Mouse (Mus musculus): Measurements from ENCODE around the gene Cdkal1. TPM values are rescaled to one million over a fixed set of nuclear protein-coding genes. Genes with fewer than 3 reads are reported as not detected.

Gene Cdkal1
- polyA plus RNA-seq, 1 experiment from 2014 or later: 25.9 TPM

- ATAC-seq (ENCODE audit: low read depth): peak; percentile 55; the same call in 1 of the 2 replicates
- WGBS: 27% methylated on average over 3 of the region's 3 CpGs
- DNase-seq (ENCODE audit: low spot score): peak; percentile 82
- Histone ChIP-seq H3K4me3 (ENCODE audit: low read depth, low read length) (no peak overlapping the region), H3K4me2 (ENCODE audit: low read depth, low read length) (no peak overlapping the region), H3K36me3 (ENCODE audit: control insufficient read depth, insufficient read depth, low read length) (no peaks in the 10 kb centered on the region), H3K27me3 (replicated peaks; ENCODE audit: control insufficient read depth, insufficient read depth, low read length) (no peaks in the 10 kb centered on the region), H3K9me3 (ENCODE audit: control insufficient read depth, low read length) (no peaks in the 10 kb centered on the region), H3K27ac (replicated peaks; ENCODE audit: low read depth, low read length) (no peak overlapping the region), H3K9ac (ENCODE audit: low read depth, low read length) (no peak overlapping the region), H3K4me1 (ENCODE audit: control insufficient read depth, insufficient read depth, low read length) (peaks cover 5% of the 10 kb centered on the region)
Observed at GRCm38 (mm10) chr13:29670626-29671025, 184.8 kb downstream of the Cdkal1 start.

- no peak for DNase-seq (ENCODE audit: low spot score)
- Histone ChIP-seq H3K4me3 (ENCODE audit: low read depth, low read length) (no peak overlapping the region), H3K27ac (replicated peaks; ENCODE audit: low read depth, low read length) (no peak overlapping the region), H3K4me1 (ENCODE audit: control insufficient read depth, insufficient read depth, low read length) (no peaks in the 10 kb centered on the region), H3K4me2 (ENCODE audit: low read depth, low read length) (no peak overlapping the region), H3K9me3 (ENCODE audit: control insufficient read depth, low read length) (no peaks in the 10 kb centered on the region), H3K36me3 (ENCODE audit: control insufficient read depth, insufficient read depth, low read length) (no peaks in the 10 kb centered on the region), H3K9ac (ENCODE audit: low read depth, low read length) (no peak overlapping the region), H3K27me3 (replicated peaks; ENCODE audit: control insufficient read depth, insufficient read depth, low read length) (no peaks in the 10 kb centered on the region)
- no peak for ATAC-seq (ENCODE audit: low read depth)
- 73% methylated on average over 3 of the region's 3 CpGs for WGBS
Observed at GRCm38 (mm10) chr13:29663908-29664307, 191.6 kb downstream of the Cdkal1 start.

- Histone ChIP-seq H3K4me3 (ENCODE audit: low read depth, low read length) (no peak overlapping the region), H3K27ac (replicated peaks; ENCODE audit: low read depth, low read length) (no peak overlapping the region), H3K4me1 (ENCODE audit: control insufficient read depth, insufficient read depth, low read length) (no peaks in the 10 kb centered on the region), H3K4me2 (ENCODE audit: low read depth, low read length) (no peak overlapping the region), H3K9ac (ENCODE audit: low read depth, low read length) (no peak overlapping the region), H3K27me3 (replicated peaks; ENCODE audit: control insufficient read depth, insufficient read depth, low read length) (no peaks in the 10 kb centered on the region), H3K9me3 (ENCODE audit: control insufficient read depth, low read length) (no peaks in the 10 kb centered on the region), H3K36me3 (ENCODE audit: control insufficient read depth, insufficient read depth, low read length) (no peaks in the 10 kb centered on the region)
- ATAC-seq (ENCODE audit: low read depth) (no peak), DNase-seq (ENCODE audit: low spot score) (peak; percentile 35)
- WGBS: 43% methylated on average over 11 of the region's 11 CpGs
Observed at GRCm38 (mm10) chr13:29655841-29656365, 199.6 kb downstream of the Cdkal1 start.

GRCm38 (mm10) chr13:29653407-29653806 lies 202.1 kb downstream of the Cdkal1 start:
- DNase-seq (ENCODE audit: low spot score) (no peak), ATAC-seq (ENCODE audit: low read depth) (no peak)
- no peak overlapping the region for H3K4me3 ChIP-seq (ENCODE audit: low read depth, low read length)
- no peak overlapping the region for H3K27ac ChIP-seq (replicated peaks; ENCODE audit: low read depth, low read length)
- no peaks in the 10 kb centered on the region for H3K9me3 ChIP-seq (ENCODE audit: control insufficient read depth, low read length)
- 68% methylated on average over 4 of the region's 4 CpGs for WGBS
- H3K4me1 ChIP-seq (ENCODE audit: control insufficient read depth, insufficient read depth, low read length): no peaks in the 10 kb centered on the region
- H3K36me3 ChIP-seq (ENCODE audit: control insufficient read depth, insufficient read depth, low read length): no peaks in the 10 kb centered on the region
- no peaks in the 10 kb centered on the region for H3K27me3 ChIP-seq (replicated peaks; ENCODE audit: control insufficient read depth, insufficient read depth, low read length)
- no peak overlapping the region for H3K4me2 ChIP-seq (ENCODE audit: low read depth, low read length)
- no peak overlapping the region for H3K9ac ChIP-seq (ENCODE audit: low read depth, low read length)

- Histone ChIP-seq H3K27ac (replicated peaks; ENCODE audit: low read depth, low read length) (no peak overlapping the region), H3K4me1 (ENCODE audit: control insufficient read depth, insufficient read depth, low read length) (no peaks in the 10 kb centered on the region), H3K9me3 (ENCODE audit: control insufficient read depth, low read length) (no peaks in the 10 kb centered on the region), H3K9ac (ENCODE audit: low read depth, low read length) (no peak overlapping the region), H3K4me2 (ENCODE audit: low read depth, low read length) (no peak overlapping the region), H3K27me3 (replicated peaks; ENCODE audit: control insufficient read depth, insufficient read depth, low read length) (no peaks in the 10 kb centered on the region), H3K36me3 (ENCODE audit: control insufficient read depth, insufficient read depth, low read length) (no peaks in the 10 kb centered on the region), H3K4me3 (ENCODE audit: low read depth, low read length) (no peak overlapping the region)
- DNase-seq (ENCODE audit: low spot score) (no peak), ATAC-seq (ENCODE audit: low read depth) (no peak)
- WGBS: 75% methylated on average over 6 of the region's 6 CpGs
Observed at GRCm38 (mm10) chr13:29652791-29653190, 202.7 kb downstream of the Cdkal1 start.

GRCm38 (mm10) chr13:29650576-29651236 lies 204.8 kb downstream of the Cdkal1 start:
- Histone ChIP-seq H3K36me3 (ENCODE audit: control insufficient read depth, insufficient read depth, low read length) (no peaks in the 10 kb centered on the region), H3K4me3 (ENCODE audit: low read depth, low read length) (no peak overlapping the region), H3K9ac (ENCODE audit: low read depth, low read length) (no peak overlapping the region), H3K9me3 (ENCODE audit: control insufficient read depth, low read length) (no peaks in the 10 kb centered on the region), H3K4me2 (ENCODE audit: low read depth, low read length) (no peak overlapping the region), H3K27me3 (replicated peaks; ENCODE audit: control insufficient read depth, insufficient read depth, low read length) (no peaks in the 10 kb centered on the region), H3K4me1 (ENCODE audit: control insufficient read depth, insufficient read depth, low read length) (no peaks in the 10 kb centered on the region), H3K27ac (replicated peaks; ENCODE audit: low read depth, low read length) (no peak overlapping the region)
- ATAC-seq (ENCODE audit: low read depth) (no peak), DNase-seq (ENCODE audit: low spot score) (no peak)
- WGBS: 79% methylated on average over 6 of the region's 6 CpGs

- WGBS: 54% methylated on average over 2 of the region's 2 CpGs
- no peaks in the 10 kb centered on the region for H3K4me1 ChIP-seq (ENCODE audit: control insufficient read depth, insufficient read depth, low read length)
- no peaks in the 10 kb centered on the region for H3K27me3 ChIP-seq (replicated peaks; ENCODE audit: control insufficient read depth, insufficient read depth, low read length)
- H3K36me3 ChIP-seq (ENCODE audit: control insufficient read depth, insufficient read depth, low read length): no peaks in the 10 kb centered on the region
- no peak overlapping the region for H3K9ac ChIP-seq (ENCODE audit: low read depth, low read length)
- DNase-seq (ENCODE audit: low spot score) (no peak), ATAC-seq (ENCODE audit: low read depth) (no peak)
- no peaks in the 10 kb centered on the region for H3K9me3 ChIP-seq (ENCODE audit: control insufficient read depth, low read length)
- H3K4me2 ChIP-seq (ENCODE audit: low read depth, low read length): no peak overlapping the region
- H3K4me3 ChIP-seq (ENCODE audit: low read depth, low read length): no peak overlapping the region
- no peak overlapping the region for H3K27ac ChIP-seq (replicated peaks; ENCODE audit: low read depth, low read length)
Observed at GRCm38 (mm10) chr13:29649593-29649992, 205.9 kb downstream of the Cdkal1 start.

GRCm38 (mm10) chr13:29642226-29642625 lies 213.2 kb downstream of the Cdkal1 start:
- H3K4me2 ChIP-seq (ENCODE audit: low read depth, low read length): no peak overlapping the region
- H3K9ac ChIP-seq (ENCODE audit: low read depth, low read length): no peak overlapping the region
- ATAC-seq (ENCODE audit: low read depth): no peak
- no peak overlapping the region for H3K27ac ChIP-seq (replicated peaks; ENCODE audit: low read depth, low read length)
- H3K4me3 ChIP-seq (ENCODE audit: low read depth, low read length): no peak overlapping the region
- H3K9me3 ChIP-seq (ENCODE audit: control insufficient read depth, low read length): no peaks in the 10 kb centered on the region
- no peaks in the 10 kb centered on the region for H3K27me3 ChIP-seq (replicated peaks; ENCODE audit: control insufficient read depth, insufficient read depth, low read length)
- DNase-seq (ENCODE audit: low spot score): no peak
- 66% methylated on average over 2 of the region's 2 CpGs for WGBS
- H3K4me1 ChIP-seq (ENCODE audit: control insufficient read depth, insufficient read depth, low read length): no peaks in the 10 kb centered on the region
- no peaks in the 10 kb centered on the region for H3K36me3 ChIP-seq (ENCODE audit: control insufficient read depth, insufficient read depth, low read length)

- H3K27me3 ChIP-seq (replicated peaks; ENCODE audit: control insufficient read depth, insufficient read depth, low read length): no peaks in the 10 kb centered on the region
- ATAC-seq (ENCODE audit: low read depth) (no peak), DNase-seq (ENCODE audit: low spot score) (no peak)
- H3K27ac ChIP-seq (replicated peaks; ENCODE audit: low read depth, low read length): no peak overlapping the region
- no peaks in the 10 kb centered on the region for H3K9me3 ChIP-seq (ENCODE audit: control insufficient read depth, low read length)
- no peaks in the 10 kb centered on the region for H3K4me1 ChIP-seq (ENCODE audit: control insufficient read depth, insufficient read depth, low read length)
- no peaks in the 10 kb centered on the region for H3K36me3 ChIP-seq (ENCODE audit: control insufficient read depth, insufficient read depth, low read length)
- H3K4me2 ChIP-seq (ENCODE audit: low read depth, low read length): no peak overlapping the region
- no peak overlapping the region for H3K9ac ChIP-seq (ENCODE audit: low read depth, low read length)
- WGBS: 84% methylated on average over 5 of the region's 5 CpGs
- H3K4me3 ChIP-seq (ENCODE audit: low read depth, low read length): no peak overlapping the region
Observed at GRCm38 (mm10) chr13:29641200-29641599, 214.3 kb downstream of the Cdkal1 start.
